Mouse (Mus musculus): ENCODE data around the gene Ube2b. TPM values are rescaled to one million over a fixed set of nuclear protein-coding genes. Genes with fewer than 3 reads are reported as not detected.
A peak's percentile ranks its signal among the peaks of the same experiment; 100 is the strongest.

The Ube2b gene
- total RNA-seq, 2 experiments from 2014 or later = 158 to 169 TPM

GRCm38 (mm10) chr11:51971644-51972043 lies 28.9 kb downstream of the Ube2b start:
- intact Hi-C loops (cut with DNase I) = no loop called here
- DNase-seq (ENCODE audit: extremely low spot score in 1 of 2, low spot score in 2 of 2) = no peak

DNA sequence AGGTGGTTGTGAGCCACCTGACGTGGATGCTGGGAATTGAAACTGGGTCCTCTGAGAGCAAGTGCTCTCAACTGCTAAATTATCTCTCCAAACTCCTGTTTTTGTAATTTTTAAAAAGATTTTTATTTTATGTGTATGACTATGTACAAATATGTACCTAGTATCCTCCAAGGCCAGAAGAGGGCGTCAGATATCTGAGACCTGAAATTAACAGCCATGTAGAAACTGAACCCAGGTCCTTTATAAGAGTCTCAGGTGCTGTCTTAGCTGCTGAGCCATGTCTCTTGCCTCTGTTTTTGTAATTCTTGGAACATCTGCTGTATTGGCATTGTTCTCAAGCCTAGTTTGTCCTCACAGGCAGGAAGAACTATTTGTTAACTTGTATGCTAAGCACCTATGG lies 31.1 kb downstream of the Ube2b start:
- no peak for DNase-seq (ENCODE audit: extremely low spot score in 1 of 2, low spot score in 2 of 2)
- intact Hi-C loops (cut with DNase I) = no loop called here

GRCm38 (mm10) chr11:51968896-51969295 lies 31.7 kb downstream of the Ube2b start:
- intact Hi-C loops (cut with DNase I) = no loop called here

DNA sequence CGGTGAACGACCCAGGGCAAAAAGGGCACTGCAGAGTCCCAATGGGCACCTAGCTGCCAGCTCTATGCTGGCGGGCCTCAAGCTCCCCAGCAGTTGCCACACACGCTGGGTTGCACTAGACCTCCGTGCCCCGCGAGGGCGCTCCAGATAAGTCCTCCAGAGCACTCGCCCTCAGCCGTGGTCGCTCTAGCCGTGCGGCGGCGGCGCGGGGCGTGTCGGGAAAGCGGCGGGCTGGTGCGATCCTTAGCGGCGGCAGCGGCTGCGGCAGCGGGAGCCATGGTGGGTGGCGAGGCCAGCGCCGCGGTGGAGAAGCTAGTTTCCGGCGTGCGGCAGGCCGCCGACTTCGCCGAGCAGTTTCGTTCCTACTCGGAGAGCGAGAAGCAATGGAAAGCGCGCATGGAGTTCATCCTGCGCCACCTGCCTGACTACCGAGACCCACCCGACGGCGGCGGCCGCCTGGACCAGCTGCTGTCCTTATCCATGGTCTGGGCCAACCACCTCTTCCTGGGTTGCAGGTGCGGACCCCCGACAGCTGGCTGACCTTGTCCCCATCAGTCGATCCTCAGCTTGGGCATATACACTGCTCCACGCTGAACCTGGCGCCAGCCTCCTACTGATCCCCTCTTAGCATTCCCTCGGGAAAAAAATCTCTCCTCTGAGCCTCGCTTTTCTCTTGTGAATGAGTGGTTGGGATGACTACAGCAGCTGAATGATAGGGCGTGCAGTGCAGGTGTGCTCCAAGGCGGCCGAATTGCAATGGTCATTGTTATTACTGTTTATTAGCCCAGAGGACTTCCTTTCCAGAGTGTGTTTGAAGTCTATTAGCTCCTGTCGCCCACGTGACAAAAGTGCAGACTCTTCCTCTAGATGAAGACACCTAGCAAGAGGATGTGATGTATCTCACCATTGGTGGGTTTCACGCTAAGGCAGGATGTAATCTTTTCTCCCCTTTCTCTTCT lies 32.8 kb downstream of the Ube2b start, which contains the start of gene Cdkn2aipnl:
TSS of gene Cdkn2aipnl (plus strand) at position 219 of the 959 bp plus-strand sequence.
- intact Hi-C loops (cut with DNase I) = loop anchor here (2.0 kb wide), 2 partner anchors 111 to 149 kb away; partner anchors contain the start of gene Jade2

More at GRCm38 (mm10) chr11:51968896-51969295, 31.7 kb downstream of the Ube2b start:
- no peak for DNase-seq (ENCODE audit: extremely low spot score in 1 of 2, low spot score in 2 of 2)

DNA sequence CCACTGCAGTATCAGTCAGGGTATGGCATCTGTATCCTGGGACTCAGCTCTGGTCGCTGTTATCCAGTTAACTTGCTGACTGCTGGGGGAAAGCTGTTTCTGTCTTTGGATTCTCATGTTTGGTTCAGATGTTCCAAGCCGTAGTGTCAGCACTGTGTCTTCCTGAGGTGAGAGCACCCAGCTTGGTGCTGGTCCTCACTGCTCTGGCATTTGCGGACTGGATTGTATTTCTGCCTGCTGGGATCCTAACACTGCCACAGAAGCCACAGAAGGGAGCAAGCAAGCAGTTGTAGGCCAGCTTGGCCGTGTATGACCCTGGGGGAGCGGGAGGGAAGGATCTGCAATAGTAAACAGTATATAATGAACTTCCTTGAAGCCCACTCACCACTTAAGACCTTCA lies 33.9 kb downstream of the Ube2b start:
- no peak for DNase-seq (ENCODE audit: extremely low spot score in 1 of 2, low spot score in 2 of 2)
- intact Hi-C loops (cut with DNase I) = loop anchor here (2.0 kb wide), 2 partner anchors 110 to 148 kb away; partner anchors contain the start of gene Jade2

More for the DNA sequence above, 32.8 kb downstream of the Ube2b start, which contains the start of gene Cdkn2aipnl:
- peak; percentile 90 to 96 for DNase-seq (ENCODE audit: extremely low spot score in 1 of 2, low spot score in 2 of 2)

GRCm38 (mm10) chr11:51962277-51962676 lies 38.3 kb downstream of the Ube2b start:
- DNase-seq (ENCODE audit: extremely low spot score in 1 of 2, low spot score in 2 of 2) = no peak
- intact Hi-C loops (cut with DNase I) = no loop called here

DNA sequence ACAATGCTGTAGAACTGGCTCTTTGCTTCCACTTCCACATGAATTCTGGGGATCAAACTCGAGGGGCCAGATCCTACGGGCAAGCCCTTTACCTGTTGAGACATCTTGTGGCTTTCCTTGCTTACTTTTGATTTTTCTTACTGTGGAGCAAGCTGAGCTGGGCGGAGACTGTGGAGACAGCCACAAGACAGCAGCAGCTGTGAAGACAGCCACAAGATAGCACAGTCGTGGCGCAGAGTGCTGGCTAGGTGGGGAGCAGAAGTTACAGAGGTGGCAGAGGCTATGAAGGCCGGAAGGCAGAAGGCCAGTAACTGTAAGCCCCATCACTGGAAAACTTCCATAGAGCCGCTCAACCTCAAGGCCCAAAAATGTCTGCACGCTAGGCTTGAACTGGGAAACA lies 38.8 kb downstream of the Ube2b start:
- DNase-seq (ENCODE audit: extremely low spot score in 1 of 2, low spot score in 2 of 2) = no peak
- intact Hi-C loops (cut with DNase I) = no loop called here

- DNase-seq (ENCODE audit: extremely low spot score in 1 of 2, low spot score in 2 of 2) = peak; percentile 40 to 57
- intact Hi-C loops (cut with DNase I) = no loop called here
These were observed 39.5 kb downstream of the Ube2b start for GRCm38 (mm10) chr11:51960967-51961471.

DNA sequence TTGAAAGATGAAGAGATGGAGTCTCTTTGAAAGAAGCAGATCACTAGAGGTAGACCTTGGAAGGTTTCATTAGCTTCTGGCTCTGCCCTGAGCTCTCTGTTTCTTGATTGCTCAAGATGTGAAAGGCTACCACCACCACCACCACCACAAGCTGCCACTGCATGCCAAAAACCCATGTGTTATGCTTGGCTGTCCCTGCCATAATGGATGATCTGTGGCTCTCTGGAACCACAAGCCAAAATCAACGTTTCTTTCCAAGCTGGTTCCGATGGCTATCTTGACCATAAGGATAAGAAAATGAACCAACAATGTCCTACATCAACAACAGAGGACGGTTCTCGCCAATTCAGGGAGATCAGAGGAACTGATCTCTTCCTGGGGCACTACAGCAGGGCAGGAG lies 40.5 kb downstream of the Ube2b start:
- no peak for DNase-seq (ENCODE audit: extremely low spot score in 1 of 2, low spot score in 2 of 2)
- intact Hi-C loops (cut with DNase I) = no loop called here

- intact Hi-C loops (cut with DNase I) = no loop called here
- no peak for DNase-seq (ENCODE audit: extremely low spot score in 1 of 2, low spot score in 2 of 2)
These were observed 41.1 kb downstream of the Ube2b start for GRCm38 (mm10) chr11:51959511-51959910.

- intact Hi-C loops (cut with DNase I) = no loop called here
- no peak for DNase-seq (ENCODE audit: extremely low spot score in 1 of 2, low spot score in 2 of 2)
These were observed 42.8 kb downstream of the Ube2b start for GRCm38 (mm10) chr11:51957760-51958159.

- DNase-seq (ENCODE audit: extremely low spot score in 1 of 2, low spot score in 2 of 2) = no peak
- intact Hi-C loops (cut with DNase I) = no loop called here
These were observed 44.5 kb downstream of the Ube2b start for GRCm38 (mm10) chr11:51956112-51956511.

GRCm38 (mm10) chr11:51951861-51952420 lies 48.6 kb downstream of the Ube2b start:
- intact Hi-C loops (cut with DNase I) = no loop called here

DNA sequence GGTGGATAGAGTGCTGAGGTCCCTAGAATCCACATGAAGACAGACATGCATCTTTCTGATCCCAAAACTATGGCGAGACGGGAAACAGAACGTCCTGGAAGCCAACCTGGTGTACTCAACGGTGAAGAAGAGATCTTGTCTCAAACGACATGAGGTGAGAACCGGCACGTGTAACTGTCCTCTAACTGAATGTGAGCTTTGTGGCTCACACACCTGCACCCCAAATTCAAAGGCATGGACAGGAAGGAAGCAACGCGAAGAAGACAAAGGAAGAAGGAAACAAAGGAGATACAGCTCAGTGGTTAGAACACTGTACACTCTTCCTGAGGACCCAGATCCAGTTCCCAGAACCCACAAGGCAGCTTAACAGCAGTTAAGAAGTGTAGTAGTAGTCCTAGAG lies 50.6 kb downstream of the Ube2b start:
- no peak for DNase-seq (ENCODE audit: extremely low spot score in 1 of 2, low spot score in 2 of 2)
- intact Hi-C loops (cut with DNase I) = no loop called here

More at GRCm38 (mm10) chr11:51951861-51952420, 48.6 kb downstream of the Ube2b start:
- DNase-seq (ENCODE audit: extremely low spot score in 1 of 2, low spot score in 2 of 2) = no peak

DNA sequence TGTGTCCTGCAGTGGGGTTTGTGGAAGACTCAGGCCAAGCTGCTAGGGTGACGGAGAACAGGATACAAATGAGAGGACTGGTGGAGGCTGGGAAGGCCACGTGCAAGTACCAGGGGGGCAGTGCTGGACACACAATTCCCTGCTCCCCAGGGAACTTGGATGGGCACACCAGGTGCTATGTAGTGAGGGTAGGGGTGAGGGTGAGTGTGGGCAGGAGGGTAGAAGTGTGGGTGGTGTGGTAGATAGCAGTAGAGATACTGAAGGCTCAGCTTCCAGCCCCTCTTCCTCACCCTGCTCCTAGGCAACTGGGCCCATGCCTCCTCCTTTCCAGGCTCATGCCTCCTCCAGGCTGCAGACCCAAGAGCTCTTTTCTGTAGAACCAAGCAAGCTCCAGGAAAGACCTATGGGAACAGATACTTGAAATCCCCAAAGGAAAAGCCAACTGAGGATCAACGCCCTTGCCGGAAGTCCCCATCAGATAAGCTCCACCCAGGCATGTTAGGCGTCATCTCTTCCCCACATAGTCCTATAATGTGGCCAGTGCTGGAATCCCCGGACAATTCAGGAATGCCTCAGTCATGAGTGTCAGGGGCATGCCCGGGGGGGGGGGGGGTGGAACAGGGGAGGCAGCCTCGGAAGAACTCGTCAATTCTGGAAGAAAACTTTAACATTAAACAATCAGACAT lies 51.3 kb downstream of the Ube2b start:
- DNase-seq (ENCODE audit: extremely low spot score in 1 of 2, low spot score in 2 of 2) = no peak
- intact Hi-C loops (cut with DNase I) = no loop called here

DNA sequence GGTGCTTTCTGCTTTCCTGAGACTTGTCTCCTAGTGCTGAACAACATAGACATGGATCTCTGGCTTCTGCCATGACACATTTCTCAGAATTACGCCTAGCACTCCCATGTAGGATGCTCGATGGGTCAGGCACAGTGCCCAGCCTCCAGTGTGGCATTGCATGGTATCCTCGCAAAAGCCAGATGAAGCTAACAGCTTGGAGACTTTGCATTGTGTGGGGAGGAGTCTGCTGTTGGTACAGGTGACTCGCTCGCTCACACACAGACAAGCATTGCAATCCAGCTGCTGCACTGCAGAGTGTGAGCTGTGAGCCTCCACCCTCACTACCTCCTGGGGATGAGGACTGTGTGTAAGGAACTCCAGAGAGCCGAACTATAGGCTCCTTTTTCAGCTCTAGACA lies 54.4 kb downstream of the Ube2b start:
- DNase-seq (ENCODE audit: extremely low spot score in 1 of 2, low spot score in 2 of 2) = peak in 1 of 2 experiments; percentile 36
- intact Hi-C loops (cut with DNase I) = no loop called here

DNA sequence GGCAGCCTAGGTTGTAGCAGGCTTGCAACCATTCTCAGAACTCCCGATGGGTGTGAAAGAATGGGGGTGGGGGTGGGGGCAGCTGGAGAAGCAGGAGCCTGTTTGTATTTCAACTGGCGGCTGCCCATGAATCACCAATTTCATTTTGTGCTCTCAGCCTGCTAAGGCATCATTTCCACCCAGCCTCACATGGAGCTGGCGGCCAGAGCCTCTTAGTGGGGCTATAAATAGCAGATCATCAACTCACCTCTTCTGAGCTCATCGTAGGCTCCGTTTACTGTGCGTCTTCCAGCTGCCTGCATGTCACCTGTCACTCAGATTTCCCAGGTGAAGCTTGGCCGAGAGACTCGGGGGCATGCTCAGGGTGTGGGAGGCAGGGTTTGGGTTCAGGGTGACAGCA lies 55.0 kb downstream of the Ube2b start:
- intact Hi-C loops (cut with DNase I) = no loop called here
- peak in 1 of 2 experiments; percentile 38 for DNase-seq (ENCODE audit: extremely low spot score in 1 of 2, low spot score in 2 of 2)

GRCm38 (mm10) chr11:51944239-51944638 lies 56.3 kb downstream of the Ube2b start:
- intact Hi-C loops (cut with DNase I) = no loop called here

GRCm38 (mm10) chr11:51943500-51943841 lies 57.1 kb downstream of the Ube2b start:
- DNase-seq (ENCODE audit: extremely low spot score in 1 of 2, low spot score in 2 of 2) = no peak
- intact Hi-C loops (cut with DNase I) = no loop called here

More at GRCm38 (mm10) chr11:51944239-51944638, 56.3 kb downstream of the Ube2b start:
- no peak for DNase-seq (ENCODE audit: extremely low spot score in 1 of 2, low spot score in 2 of 2)

Measured in left cerebral cortex, postnatal 10 days (tissue).